In genomic region chr9:31385500-31385869, GRCm38 (mm10) we compare ENCODE assay signal across 8 mouse cellular contexts. TPM values are rescaled to one million over a fixed set of nuclear protein-coding genes. Genes with fewer than 3 reads are reported as not detected.
DNase-seq lines count a peak whose midpoint lies in the region; ATAC-seq and TF ChIP-seq lines count a peak whose summit lies in the region.

No protein-coding gene starts in this region.

- peaks cover 12% of the 10 kb centered on the region for H3K36me3 ChIP-seq in heart, embryonic 14.5 days (ENCODE audit: control insufficient read depth, insufficient read depth, low read length)
- H3K36me3 ChIP-seq in G1E (replicated peaks) = peaks cover 27% of the 10 kb centered on the region
- peaks cover 22% of the 10 kb centered on the region for H3K36me3 ChIP-seq in limb, embryonic 12.5 days
- H3K36me3 ChIP-seq in neural tube, embryonic 13.5 days = peaks cover 20% of the 10 kb centered on the region

- H3K27ac ChIP-seq in heart, embryonic 14.5 days (replicated peaks in 1 of 2; ENCODE audit: control insufficient read depth in 1 of 2, insufficient read depth in 1 of 2, low read depth in 2 of 2, low read length in 2 of 2) = peak overlapping the region in 1 of 2 experiments; percentile 28; a peak in 1 of 4 replicates
- no peak overlapping the region for H3K27ac ChIP-seq in limb, embryonic 12.5 days
- no peak overlapping the region for H3K27ac ChIP-seq in neural tube, embryonic 13.5 days (replicated peaks)

- WGBS in heart, embryonic 14.5 days = 20% methylated on average over 4 of the region's 4 CpGs
- 28% methylated on average over 4 of the region's 4 CpGs for WGBS in limb, embryonic 12.5 days
- WGBS in neural tube, embryonic 13.5 days = 24% methylated on average over 4 of the region's 4 CpGs

- peak overlapping the region; percentile 95 for H3K9ac ChIP-seq in heart, embryonic 14.5 days (ENCODE audit: low read length)
- peak overlapping the region; percentile 89 for H3K9ac ChIP-seq in limb, embryonic 12.5 days (replicated peaks)
- H3K9ac ChIP-seq in neural tube, embryonic 13.5 days = peak overlapping the region; percentile 83

- peak overlapping the region; percentile 74 to 95 for H3K4me3 ChIP-seq in heart, embryonic 14.5 days (ENCODE audit: control insufficient read depth in 1 of 2, insufficient read depth in 1 of 2, low read depth in 1 of 2, low read length in 2 of 2)
- H3K4me3 ChIP-seq in G1E (ENCODE audit: low read depth, low read length) = peak overlapping the region; percentile 92
- peak overlapping the region; percentile 96 for H3K4me3 ChIP-seq in limb, embryonic 12.5 days (replicated peaks)
- peak overlapping the region; percentile 81 for H3K4me3 ChIP-seq in neural tube, embryonic 13.5 days

- no peaks in the 10 kb centered on the region for H3K9me3 ChIP-seq in heart, embryonic 14.5 days (ENCODE audit: control insufficient read depth, low read length)
- no peaks in the 10 kb centered on the region for H3K9me3 ChIP-seq in G1E (replicated peaks)
- H3K9me3 ChIP-seq in limb, embryonic 12.5 days = no peaks in the 10 kb centered on the region
- H3K9me3 ChIP-seq in neural tube, embryonic 13.5 days = no peaks in the 10 kb centered on the region

- ATAC-seq in heart, embryonic 14.5 days (ENCODE audit: insufficient number of reproducible peaks, insufficient read depth, low FRiP score, low read depth) = peak; percentile 6; the same call in 1 of the 2 replicates
- ATAC-seq in G1E (ENCODE audit: extremely low read depth, insufficient number of reproducible peaks, low FRiP score, poor library complexity, severe bottlenecking) = no peak
- ATAC-seq in erythroid progenitor cell, adult 5-6 weeks (replicated peaks; ENCODE audit: low FRiP score, poor library complexity, severe bottlenecking) = peak; percentile 15
- ATAC-seq in limb, embryonic 12.5 days (ENCODE audit: insufficient number of reproducible peaks, insufficient read depth, low FRiP score, low TSS enrichment, low read depth) = peak; percentile 46
- peak; percentile 64 for ATAC-seq in neural tube, embryonic 13.5 days (ENCODE audit: low read depth)

- peak overlapping the region; percentile 86 for H3K4me2 ChIP-seq in heart, embryonic 14.5 days (ENCODE audit: low read length)
- peak overlapping the region; percentile 78 for H3K4me2 ChIP-seq in limb, embryonic 12.5 days
- H3K4me2 ChIP-seq in neural tube, embryonic 13.5 days = peak overlapping the region; percentile 70

- peaks cover 3 to 15% of the 10 kb centered on the region in 2 experiments for H3K4me1 ChIP-seq in heart, embryonic 14.5 days (ENCODE audit: control insufficient read depth in 2 of 2, insufficient read depth in 2 of 2, low read length in 2 of 2)
- H3K4me1 ChIP-seq in G1E (ENCODE audit: insufficient read depth, low read depth, low read length) = peaks cover 35% of the 10 kb centered on the region
- H3K4me1 ChIP-seq in limb, embryonic 12.5 days (replicated peaks) = peaks cover 13% of the 10 kb centered on the region
- peaks cover 27% of the 10 kb centered on the region for H3K4me1 ChIP-seq in neural tube, embryonic 13.5 days (replicated peaks)

- no peaks in the 10 kb centered on the region for H3K27me3 ChIP-seq in heart, embryonic 14.5 days (ENCODE audit: control insufficient read depth, insufficient read depth, low read length)
- no peaks in the 10 kb centered on the region for H3K27me3 ChIP-seq in G1E (ENCODE audit: insufficient read depth, low read length)
- H3K27me3 ChIP-seq in limb, embryonic 12.5 days = no peaks in the 10 kb centered on the region
- no peaks in the 10 kb centered on the region for H3K27me3 ChIP-seq in neural tube, embryonic 13.5 days

- DNase-seq in heart, adult 11 months = no peak
- no peak for DNase-seq in G1E (ENCODE audit: low spot score)
- no peak for DNase-seq in embryo, embryonic 10.5 days (ENCODE audit: low spot score)
- no peak for DNase-seq in adrenal gland, adult 18-20 months (ENCODE audit: low spot score in 2 of 2)

- TF ChIP-seq CTCF in G1E (IDR thresholded peaks at IDR 0.05; ENCODE audit: low read depth, low read length) = no peak

RNA-seq across cellular contexts. Expression of gene Nfrkb, which starts 0.5 kb away (rescaled TPM):
- 17.1 and 18.2 TPM in 2 replicates for polyA plus RNA-seq in heart, embryonic 14.5 days (2014; fragmentation: Nextera tagmentation; extraction: Ambion mirVana)
- total RNA-seq in G1E (2014; fragmentation: Nextera tagmentation) (36.7 and 39.9 TPM in 2 replicates), G1E (2017) (23.8 and 24.4 TPM in 2 replicates)
- polyA plus RNA-seq in G1E (2012) = 11.0 and 21.2 TPM in 2 replicates
- 10.5 and 12.2 TPM in 2 replicates for total RNA-seq in erythroid progenitor cell, adult 5-6 weeks (2015; ENCODE audit: low replicate concordance)
- total RNA-seq in erythroid progenitor cell, adult 5-6 weeks (2017; ENCODE audit: low replicate concordance) = 6.6 and 12.6 TPM in 2 replicates
- 25.8 and 27.6 TPM in 2 replicates for polyA plus RNA-seq in limb, embryonic 12.5 days (2016; fragmentation: Nextera tagmentation; extraction: Ambion mirVana)
- 24.9 and 28.2 TPM in 2 replicates for polyA plus RNA-seq in neural tube, embryonic 13.5 days (2015; fragmentation: Nextera tagmentation; extraction: Ambion mirVana)
- 10 to 100 TPM; 18.4 to 19.1 TPM for total RNA-seq in adrenal gland, adult 18-20 months (2021)
